Mouse (Mus musculus) liver, adult (tissue): ENCODE results near the gene Rab24.

Source experiments
- GATA4 ChIP-seq: IDR thresholded peaks from 2 replicates; pipeline ENCODE4 v1.6.1; 2014; ENCODE audit warnings: mild to moderate bottlenecking, low read length; ENCODE audit not compliant: insufficient replicate concordance

Rab24 gene

GRCm38 (mm10) chr13:55321434-55322129, at the start of gene Rab24:
Rab24 (minus strand) TSS chr13:55321946.
- TF ChIP-seq GATA4, result no peak; the same call in 1 of the 2 replicates

DNA sequence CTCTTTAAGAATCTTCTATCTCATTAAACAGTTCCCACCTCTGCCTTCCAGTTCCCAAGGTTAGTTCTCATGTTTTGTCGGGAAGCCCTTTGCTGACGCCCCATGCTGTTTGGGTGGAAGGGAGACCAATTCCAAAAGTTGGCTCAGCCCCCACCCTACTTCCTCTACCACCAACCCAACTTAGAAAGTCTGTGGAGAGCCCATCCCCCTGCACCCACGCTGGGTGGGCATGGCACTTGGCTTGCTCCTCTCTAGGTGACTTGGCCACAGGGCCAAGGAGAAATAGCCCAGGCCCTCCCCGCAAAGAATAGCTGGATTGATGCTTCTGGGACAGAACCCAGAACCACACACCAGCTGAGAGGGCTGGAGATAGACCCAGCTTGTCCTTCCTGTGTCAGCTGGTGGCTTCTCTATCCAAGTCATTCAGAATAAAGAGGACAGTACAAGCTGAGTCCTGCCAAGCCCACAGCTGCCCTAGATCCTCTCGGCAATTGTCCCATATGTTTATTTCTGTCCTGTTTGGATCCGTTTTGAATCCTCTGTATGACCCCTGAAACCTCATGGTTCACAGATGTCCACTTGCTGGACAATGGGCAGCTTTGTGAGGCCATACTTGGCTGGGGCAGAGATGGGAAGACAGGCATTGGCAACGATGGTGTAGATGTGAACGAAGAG, 49.4 kb upstream of the Rab24 start:
- TF ChIP-seq GATA4, result no peak

DNA sequence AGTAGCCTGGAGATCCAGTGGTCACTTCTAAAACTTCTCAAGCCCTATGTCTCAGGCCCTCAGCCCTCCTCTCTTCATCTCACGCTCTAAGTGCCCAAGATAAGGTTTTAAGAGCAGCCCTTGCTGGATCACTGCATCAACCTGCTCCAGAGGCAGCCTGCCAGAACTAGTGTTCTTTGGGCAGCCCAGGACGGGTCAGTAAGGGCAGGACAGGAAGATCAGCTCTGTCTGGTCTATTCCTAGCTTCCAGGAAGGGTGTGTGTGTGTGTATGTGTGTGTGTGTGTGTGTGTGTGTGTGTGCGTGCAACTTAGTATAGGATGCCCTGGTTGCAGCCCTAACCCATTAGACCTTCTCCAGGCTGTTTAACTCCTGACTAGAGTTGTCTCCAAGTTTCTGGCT, 48.5 kb upstream of the Rab24 start:
- TF ChIP-seq GATA4, result no peak

GRCm38 (mm10) chr13:55369531-55370114, 47.9 kb upstream of the Rab24 start, which contains the start of gene Rgs14:
Rgs14 (plus strand) TSS chr13:55369732.
- no peak for TF ChIP-seq GATA4

GRCm38 (mm10) chr13:55368401-55368800, 46.7 kb upstream of the Rab24 start:
- no peak for TF ChIP-seq GATA4

DNA sequence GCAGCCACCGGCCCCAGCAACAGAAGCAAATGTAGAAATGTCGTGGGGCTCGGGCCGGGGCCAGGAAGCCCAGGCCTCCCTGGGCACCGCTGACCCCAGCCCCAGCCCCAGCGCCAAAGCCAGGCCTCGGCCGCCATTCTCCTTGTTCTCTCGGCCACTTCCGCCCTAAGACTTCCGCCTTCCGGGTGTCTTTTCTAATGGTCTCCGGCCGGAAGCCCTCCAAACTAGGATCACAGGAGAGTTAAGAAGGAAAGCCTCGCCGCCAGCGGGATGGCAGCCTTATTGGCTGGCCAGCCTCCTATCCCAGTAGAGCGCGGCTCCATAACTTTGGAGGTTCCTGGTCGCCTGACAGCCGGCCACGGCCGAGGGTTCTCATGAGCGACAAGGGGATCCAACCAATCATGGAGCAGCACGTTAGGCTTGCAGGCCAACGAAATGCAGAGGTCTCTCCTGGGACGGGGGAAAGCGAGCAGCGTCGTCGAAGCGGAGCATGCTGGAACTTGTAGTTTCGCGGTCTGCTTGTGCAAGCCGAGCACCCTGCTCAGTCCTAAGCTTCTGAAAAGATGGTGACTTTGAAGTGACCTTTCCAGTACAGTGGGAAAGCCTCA, 40.8 kb upstream of the Rab24 start, which contains the start of gene Lman2:
Lman2 (minus strand) TSS at position 331 of the 608 bp plus-strand sequence.
- TF ChIP-seq GATA4, result no peak

GRCm38 (mm10) chr13:55361974-55362452, 40.3 kb upstream of the Rab24 start:
- no peak for TF ChIP-seq GATA4

DNA sequence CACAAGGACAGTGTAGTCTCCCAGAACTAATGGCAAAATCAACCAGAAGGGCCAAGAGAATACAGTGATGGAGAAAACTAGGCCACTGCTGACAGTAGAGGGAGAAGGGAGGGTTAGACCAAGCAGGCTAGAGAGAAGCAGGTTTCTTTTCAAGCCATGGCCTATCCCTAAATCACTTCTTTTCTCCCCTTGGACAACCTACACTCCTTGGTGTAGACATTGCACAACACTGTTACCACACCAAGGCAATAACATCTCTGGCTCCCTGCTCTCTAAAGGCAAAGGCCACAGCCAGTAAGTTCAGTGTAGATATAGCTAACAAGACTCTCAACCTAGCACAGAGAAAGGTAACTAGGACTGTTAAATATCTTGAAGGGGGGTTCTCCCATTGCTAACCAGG, 39.4 kb upstream of the Rab24 start:
- no peak for TF ChIP-seq GATA4

DNA sequence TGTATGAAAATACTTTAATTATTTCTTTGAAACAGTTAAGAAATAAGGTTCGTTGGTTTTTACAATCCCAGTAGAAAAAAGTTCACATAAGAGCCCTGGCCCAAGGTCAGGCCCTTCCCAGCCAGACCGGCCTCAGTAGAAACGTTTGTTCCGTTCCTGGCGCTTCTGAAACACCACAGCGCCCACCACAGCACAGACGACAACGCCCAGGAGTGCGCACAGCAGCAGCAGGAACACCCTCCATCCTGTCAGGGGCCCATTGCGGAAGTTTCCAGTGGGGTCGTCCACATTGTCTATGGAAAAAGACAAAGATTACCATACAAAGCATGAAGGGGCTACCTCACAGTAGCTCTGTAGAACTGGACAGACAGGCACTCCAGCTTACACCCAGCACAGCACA, 25.0 kb upstream of the Rab24 start:
- no peak for TF ChIP-seq GATA4

DNA sequence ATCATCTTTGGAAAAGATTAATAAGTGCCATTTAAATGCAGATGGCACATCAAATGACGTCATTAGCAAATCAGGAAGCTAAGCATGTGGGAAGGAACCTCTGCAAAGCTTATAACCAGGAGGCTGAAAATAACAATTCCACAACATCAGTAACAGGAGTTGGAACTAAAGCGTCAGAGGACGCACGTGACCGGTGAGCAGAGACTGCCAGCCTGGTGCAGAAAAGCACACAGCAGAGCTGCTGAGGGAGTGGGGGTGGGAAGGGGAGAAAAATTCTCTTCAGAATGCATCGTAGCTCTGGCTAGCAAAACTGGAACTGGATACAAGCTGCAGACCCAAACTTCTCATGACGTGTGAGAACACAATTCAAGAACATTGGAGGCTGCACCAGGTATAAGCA, 22.5 kb upstream of the Rab24 start:
- no peak for TF ChIP-seq GATA4

GRCm38 (mm10) chr13:55342469-55342868, 20.7 kb upstream of the Rab24 start:
- no peak for TF ChIP-seq GATA4

DNA sequence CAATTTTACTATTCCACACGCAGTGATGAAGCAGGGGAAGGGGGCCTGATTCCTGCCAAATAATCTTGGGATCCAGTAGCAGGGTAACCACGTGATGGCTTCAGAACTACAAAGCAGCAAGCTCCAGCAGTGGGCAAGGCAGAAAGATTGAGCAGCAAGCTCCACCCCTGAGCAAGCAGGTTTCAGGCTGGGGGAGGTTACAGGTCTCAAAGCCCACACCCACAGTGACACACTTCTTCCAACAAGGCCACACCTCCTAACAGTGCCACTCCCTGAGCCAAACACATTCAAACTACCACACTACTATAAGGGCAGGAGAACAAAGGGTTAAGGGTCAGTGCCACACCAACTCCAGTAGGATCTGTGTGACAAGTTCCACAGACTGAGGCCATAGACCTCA, 17.5 kb upstream of the Rab24 start:
- no peak for TF ChIP-seq GATA4

DNA sequence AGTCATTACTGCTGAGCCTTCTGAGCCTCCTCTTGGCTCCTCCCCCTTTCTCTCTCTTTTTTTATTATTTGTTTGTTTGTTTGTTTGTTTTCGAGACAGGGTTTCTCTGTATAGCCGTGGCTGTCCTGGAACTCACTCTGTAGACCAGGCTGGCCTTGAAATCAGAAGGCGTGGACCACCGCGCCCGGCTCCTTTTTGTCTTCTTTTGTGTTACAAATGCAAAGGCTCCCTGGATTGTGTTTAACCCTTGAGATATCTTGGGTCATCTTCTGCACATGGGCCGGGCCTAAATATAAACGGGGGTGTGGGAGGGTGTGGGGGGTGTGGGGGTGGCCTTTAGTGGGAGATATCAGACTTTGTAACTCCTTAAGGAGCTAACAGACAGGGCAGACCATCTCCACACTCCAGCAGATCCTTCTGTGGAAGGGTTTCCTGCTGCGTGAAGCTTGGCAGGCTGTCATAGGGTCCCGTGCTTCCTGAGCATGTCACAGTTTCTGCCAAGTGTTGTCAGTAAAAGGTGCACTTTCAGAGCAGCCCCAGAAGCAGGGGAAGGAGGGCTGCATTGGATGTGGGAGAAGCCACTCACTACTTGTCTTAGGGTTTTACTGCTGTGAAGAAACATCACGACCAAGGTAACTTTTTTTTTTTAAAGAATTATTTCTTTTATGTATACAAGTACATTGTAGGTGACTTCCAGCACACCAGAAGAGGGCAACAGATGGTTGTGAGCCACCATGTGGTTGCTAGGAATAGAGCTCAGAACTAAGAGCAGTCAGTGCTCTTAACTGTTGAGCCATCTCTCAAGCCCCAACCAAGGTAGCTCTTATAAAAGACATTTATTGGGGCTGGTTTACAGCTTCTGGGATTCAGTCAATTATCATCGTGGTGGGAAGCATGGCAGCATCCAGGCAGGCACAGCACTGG, 16.6 kb upstream of the Rab24 start:
- TF ChIP-seq GATA4, result no peak

- no peak for TF ChIP-seq GATA4
Measured at GRCm38 (mm10) chr13:55337341-55337975, 15.7 kb upstream of the Rab24 start.
